Mouse (Mus musculus) thymus, postnatal 10 days (tissue): ENCODE results near the gene Spaca6.
A peak's percentile ranks its signal among the peaks of the same experiment; 100 is the strongest.

ENCODE experiments used
- DNase-seq, 2 experiments: peaks; one replicate each; pipeline ENCODE4 v3.0.0; 2021; ENCODE audit warnings: low spot score in 2 of 2

Spaca6 gene

GRCm38 (mm10) chr17:17826751-17827657, at the start of gene Spaca6:
TSS of gene Spaca6 (plus strand) at chr17:17827158.
- DNase-seq, result no peak

DNA sequence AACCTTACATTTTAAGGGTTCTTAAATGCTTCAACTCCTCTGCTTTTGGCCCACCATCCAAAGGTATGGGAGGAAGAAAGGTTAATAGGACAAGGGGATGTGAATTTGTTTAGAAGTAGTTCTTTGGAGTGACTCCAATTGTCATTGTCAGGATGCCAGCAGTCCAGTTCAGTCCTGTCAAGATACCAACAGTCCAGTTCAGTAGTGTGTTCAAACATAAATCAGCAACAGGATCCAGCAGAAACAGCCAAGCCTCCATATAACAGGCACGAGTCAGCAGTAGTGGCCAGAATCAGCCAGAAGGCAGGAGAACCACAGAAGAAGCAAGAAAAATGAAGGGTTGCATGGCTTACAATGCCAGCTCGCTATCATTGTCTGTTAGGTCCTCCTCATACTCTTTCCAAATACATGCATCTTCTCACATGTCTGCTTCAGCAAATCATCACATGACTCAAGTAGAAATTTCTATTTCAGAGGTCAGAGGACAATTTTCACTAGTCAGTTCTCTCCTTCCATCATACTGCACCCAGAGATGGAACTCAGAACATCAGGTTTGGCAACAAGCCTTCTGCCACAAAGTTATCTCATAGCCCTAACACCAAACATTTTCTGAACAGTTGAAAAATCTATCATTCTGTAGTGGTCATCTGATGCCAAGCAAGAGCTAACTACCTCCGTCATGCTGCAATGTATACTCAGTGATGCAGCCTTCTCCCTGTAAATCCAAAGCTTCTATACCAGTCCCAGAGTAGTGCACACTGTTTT, 35.9 kb upstream of the Spaca6 start:
- DNase-seq, result no peak

DNA sequence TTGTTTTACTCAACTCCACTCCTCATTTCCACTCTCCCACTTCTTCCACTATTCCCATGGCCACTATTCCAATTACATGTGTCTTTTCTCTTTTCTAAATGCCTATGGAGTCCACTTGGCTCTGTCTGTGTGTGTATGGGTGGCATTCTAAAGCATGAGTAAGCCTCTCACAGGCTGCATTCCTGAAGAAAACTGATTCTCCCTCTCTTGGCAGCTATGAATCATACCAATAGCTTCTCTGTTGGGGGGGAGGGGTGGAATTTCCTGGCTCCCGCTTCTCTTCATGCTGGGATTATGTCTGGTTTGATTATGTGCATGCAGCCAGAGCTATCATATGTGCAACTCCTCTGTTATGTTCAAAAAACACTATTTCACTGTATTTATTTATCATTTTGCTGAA, 34.4 kb upstream of the Spaca6 start:
- DNase-seq, result no peak

DNA sequence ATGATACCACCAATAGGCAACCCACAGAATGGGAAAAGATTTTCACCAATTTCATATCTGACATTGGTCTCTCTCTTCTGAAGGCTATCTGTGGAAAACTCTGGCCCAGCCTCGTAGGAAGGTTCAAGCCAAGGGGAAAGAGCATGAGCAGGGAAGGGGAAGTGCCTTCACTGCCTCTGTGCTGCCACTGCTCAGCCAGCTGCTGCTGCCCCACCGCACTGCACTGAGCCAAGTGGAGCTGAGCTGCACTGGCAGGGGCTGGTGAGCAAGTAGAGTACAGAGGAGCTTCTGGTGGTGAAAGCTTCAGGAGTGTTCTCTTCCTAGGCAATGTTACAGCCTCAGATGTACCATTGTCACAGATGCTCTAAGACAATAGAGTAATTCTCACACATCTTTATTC, 31.4 kb upstream of the Spaca6 start:
- DNase-seq, result no peak

- no peak for DNase-seq
These were observed 3.2 kb upstream of the Spaca6 start for GRCm38 (mm10) chr17:17823612-17824336.

DNA sequence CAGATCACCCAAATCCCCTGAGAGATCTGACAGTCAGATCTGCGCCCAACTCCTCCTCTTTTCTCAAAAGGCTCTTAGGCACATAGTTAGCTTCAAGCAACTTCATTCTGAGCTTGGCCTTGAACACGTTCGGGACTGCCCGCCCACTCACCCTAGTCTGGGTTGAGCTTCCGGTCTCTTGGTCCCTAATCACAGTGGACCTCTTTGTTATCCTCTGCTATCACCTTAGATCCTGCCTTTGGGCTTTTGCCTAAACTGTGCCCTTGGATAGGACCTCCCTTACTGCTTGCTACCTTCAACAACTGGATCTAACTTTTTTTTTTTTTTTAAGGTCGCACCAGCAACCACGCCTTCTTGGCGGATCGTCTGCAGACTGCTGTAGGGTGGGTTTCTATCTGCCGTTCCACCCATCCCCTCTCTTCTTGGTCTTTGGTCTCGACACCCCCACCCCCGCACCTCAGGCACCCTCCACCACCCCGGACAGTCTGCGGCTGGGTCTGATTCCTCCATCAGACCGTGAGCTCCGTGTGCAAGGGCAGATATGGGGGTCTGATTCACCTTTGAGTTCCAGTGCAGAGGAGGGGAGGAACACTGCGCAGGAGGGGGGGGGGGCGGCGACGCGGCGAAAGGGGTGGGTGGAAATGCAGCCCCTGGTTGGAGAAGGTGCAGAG, 902 bp upstream of the Spaca6 start:
- no peak for DNase-seq

GRCm38 (mm10) chr17:17827658-17828190, 766 bp downstream of the Spaca6 start:
- DNase-seq, result no peak

DNA sequence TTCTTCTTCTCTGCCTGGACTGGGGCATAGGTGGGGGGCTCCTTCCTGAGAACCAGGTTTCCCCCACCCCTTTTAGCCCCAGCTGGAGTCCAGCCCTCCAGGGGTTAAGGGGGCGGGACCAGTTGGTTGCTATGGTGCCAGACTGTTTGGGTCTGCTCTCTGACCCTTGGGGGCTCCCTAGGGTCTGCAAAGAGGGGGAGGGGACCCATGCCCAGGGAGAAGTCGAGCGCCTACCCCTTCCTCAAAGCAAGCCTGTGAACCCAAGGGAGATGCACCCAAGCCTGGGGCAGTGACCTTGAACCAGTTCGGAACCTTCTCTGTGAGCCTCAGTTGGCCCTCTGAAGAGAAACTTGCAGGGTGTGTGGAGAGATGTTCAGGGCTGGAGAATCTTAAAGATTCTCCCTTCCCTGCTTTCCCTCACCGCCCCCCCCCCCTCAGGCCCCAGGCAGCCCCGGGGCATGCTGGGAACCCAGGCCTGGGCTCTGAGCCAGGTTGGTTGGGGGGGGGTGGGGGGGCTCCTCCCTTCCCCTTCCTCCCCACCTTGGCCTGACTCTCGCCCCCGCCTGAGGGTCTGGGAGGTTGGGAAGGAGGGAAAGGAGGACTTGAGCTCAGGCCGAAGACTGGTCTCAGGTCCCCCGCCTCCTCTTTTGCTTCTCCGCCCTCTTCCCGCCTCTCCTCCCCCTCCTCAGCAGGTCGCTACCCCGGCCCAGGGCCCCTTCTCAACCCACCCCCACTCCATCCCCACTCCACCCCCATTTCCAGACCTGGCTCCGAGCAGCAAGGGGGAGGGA, 1.4 kb downstream of the Spaca6 start:
- DNase-seq, result no peak

DNA sequence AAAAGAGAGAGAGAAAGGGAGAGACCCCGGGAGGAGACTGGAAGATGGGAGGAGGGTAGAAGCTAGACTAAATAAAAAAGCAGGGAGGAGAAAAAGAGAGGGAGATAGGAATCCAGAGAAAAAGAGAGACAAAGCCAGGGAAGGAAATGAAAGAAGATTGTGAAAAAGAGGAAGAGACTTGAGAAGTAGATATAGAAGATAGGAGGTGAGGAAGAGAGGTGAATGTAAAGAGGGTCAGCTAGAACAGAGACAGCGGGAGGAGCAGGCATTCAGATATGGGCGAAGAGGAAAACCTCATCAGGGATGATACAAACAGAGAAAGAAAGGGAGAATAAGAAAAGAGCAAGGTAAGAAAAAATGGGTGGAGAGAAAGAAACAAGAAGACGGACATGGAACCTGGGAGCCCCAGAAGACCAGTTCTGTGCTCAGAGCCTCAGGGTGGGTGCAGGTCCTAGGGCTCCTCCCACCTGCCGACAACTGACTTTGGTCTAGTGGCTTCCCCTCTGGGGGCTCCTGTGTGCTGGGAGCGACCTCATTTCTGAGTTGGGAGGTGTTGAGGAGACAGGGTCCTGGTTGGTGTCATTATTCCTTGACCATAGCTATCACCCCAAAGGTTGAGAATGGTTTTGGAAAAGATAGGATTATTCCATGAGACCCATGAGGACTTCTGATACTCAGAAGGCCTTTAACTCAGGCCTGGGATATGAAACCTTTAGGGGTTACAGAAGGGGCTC, 2.3 kb downstream of the Spaca6 start:
- no peak for DNase-seq

DNA sequence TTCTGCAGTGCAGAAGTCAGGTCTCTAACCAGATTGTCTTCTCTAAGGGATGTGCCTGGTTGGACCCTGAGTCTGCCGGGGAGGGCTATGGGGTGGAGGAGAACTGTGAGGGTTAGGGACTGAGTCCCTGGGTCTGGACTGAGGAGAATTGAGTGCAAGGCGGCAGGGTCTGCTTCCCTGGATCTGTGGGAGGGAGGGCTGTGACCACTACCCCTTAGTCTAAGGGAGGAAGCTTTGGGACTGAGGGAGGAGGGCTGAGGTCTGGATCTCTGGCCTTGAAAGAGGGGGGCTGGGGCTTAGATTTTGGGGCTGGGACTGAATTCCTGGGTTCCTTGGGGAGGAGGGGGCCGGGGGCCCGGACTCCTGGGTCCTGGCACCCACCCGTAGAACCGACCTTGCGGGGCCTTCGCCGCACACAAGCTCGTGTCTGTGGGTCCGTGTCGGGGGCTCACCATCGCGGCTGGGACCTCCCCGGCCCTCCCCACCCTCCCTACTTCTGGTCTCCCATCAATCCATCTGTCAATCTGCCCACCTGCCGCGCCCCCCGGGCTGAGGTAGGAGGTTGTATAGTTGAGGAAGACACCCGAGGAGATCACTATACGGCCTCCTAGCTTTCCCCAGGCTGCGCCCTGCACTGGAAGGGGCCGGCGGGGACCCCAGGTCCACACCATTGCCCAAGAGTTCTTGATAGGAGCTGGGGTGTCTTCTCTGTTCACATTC, 3.0 kb downstream of the Spaca6 start:
- DNase-seq, result no peak

DNA sequence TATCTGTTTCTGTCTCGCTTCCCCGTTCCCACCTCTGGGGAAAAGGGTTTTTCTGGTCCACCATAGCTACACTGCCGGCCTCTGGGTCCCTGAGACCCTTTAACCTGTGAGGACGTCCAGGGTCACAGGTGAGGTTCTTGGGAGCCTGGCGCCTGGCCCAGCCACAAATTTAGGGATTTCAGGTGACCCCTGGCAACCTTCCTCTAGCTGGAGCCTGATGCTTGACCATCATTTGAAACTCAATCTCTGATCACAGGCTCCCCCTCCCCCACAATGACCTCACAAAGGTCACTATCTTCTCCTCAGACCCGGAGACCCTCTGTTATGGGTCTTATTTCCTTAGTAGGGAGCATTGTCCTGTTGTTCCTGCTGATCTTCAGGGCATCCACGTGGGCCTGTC, 3.8 kb downstream of the Spaca6 start:
- DNase-seq, result no peak

GRCm38 (mm10) chr17:17834896-17835295, 7.9 kb downstream of the Spaca6 start:
- no peak for DNase-seq

GRCm38 (mm10) chr17:17836101-17836500, 9.1 kb downstream of the Spaca6 start:
- no peak for DNase-seq

DNA sequence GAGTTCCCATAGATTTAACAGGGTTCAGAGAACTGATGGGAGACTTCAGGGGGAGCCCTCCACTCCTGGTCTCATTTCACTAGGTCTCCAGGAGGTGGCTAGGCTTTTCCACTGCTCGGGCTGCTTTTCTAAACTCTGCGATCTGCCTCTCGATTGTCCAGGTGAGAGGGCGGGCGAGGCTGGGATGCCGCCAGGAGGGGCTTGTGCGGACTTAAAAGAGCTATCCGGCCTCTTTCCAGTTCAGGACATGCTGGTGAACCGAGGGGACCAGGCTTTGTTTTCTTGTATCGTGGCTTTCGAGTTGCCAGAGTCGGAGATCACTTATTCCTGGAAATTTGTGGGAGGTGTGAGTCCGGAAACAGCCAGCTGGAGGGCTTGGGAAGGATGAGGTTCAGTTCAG, 10.5 kb downstream of the Spaca6 start:
- DNase-seq, result peak in 1 of 2 experiments; percentile 14

GRCm38 (mm10) chr17:17837919-17838701, 11.2 kb downstream of the Spaca6 start:
- DNase-seq, result peak; percentile 91 to 93

DNA sequence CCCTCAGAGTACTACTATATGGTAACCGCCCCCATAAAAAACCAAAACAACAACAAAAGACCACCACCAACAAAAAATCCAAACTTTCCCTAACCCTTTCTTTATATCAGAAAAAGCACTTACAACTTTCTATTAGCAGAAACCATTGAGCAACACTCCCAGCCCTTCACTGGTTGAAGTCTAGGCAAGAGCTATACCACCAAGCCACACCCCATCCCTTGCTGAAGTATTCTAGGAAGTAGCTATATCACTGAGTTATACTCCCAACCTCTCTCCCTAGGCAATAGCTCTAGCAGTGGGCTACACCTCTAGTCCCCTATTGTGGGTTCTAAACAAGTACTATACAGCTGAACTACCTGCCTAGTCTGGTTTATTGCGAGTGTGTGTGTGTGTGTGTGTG, 12.3 kb downstream of the Spaca6 start:
- DNase-seq, result no peak

- no peak for DNase-seq
These were observed 13.8 kb downstream of the Spaca6 start for GRCm38 (mm10) chr17:17840796-17841195.

GRCm38 (mm10) chr17:17843534-17844261, 16.7 kb downstream of the Spaca6 start:
- no peak for DNase-seq
